Mouse (Mus musculus): ENCODE results near the gene Rai1.

The Rai1 gene

GRCm38 (mm10) chr11:60104810-60105592 is at the start of gene Rai1:
Gene Rai1, plus strand, starts transcription at chr11:60105013.
- DNase-seq (ENCODE audit: low spot score in 2 of 2) = peak; percentile 87 to 92

GRCm38 (mm10) chr11:60056520-60056919 is 48.3 kb upstream of the Rai1 start:
- no peak for DNase-seq (ENCODE audit: low spot score in 2 of 2)

DNA sequence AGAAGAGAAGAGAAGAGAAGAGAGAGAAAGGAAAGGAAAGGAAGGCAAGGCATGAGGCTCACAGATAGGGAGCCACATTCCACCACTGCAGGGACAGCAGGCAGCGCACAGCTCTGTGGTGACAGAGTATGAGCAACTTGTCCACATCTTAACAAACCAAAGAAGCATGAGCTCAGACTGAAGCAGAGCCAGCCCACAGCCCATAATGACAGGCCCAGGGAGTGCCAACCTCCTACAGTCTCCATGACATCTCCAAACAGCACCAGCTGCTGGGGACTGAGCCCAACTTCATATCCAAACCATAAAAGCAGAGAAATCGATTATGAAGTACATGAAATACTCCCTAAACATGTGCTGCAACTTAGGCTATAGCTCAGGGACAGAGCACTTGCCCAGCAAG is 46.8 kb upstream of the Rai1 start:
- DNase-seq (ENCODE audit: low spot score in 2 of 2) = no peak

GRCm38 (mm10) chr11:60058441-60058840 is 46.4 kb upstream of the Rai1 start:
- DNase-seq (ENCODE audit: low spot score in 2 of 2) = no peak

DNA sequence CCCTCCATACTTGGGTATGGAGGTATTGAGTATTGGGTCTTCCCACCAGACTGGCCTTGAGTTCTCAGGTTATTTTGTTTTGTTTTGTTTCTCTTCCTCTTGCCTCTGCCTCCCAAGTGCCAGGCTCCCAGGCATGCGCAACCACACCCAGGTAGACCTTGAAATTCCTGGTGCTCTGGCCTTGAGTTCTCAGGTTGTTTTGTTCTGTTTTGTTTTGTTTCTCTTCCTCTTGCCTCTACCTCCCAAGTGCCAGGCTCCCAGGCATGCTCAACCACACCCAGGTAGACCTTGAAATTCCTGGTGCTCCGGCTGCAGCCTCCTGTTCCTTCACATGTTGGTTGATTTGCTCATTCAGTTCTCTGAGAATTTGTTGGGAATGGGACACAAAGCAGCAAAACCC is 44.8 kb upstream of the Rai1 start:
- no peak for DNase-seq (ENCODE audit: low spot score in 2 of 2)

DNA sequence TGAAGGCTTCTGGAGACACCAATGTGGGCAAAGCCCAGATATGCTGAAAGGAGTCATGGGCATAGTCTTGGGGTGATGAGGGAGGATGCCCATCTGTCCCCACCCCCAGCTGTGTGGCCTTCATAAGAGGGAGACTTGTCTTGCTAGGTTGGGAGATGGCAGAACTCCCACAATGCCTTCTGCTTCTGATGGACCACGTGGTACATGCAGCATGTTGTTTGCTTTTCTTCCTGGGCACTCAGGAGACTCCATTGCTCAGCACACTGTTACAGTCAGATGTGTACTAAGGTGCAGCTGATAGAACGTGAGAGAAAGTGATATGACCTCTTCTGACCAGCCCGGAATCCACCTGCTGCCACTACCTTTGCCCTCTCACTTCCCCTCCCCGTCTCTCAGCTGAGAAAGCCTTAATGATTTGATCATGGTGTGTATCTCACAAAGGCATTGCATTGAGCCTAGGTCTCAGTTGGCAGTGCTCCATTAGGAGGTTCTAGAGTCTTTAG is 43.3 kb upstream of the Rai1 start:
- DNase-seq (ENCODE audit: low spot score in 2 of 2) = no peak

DNA sequence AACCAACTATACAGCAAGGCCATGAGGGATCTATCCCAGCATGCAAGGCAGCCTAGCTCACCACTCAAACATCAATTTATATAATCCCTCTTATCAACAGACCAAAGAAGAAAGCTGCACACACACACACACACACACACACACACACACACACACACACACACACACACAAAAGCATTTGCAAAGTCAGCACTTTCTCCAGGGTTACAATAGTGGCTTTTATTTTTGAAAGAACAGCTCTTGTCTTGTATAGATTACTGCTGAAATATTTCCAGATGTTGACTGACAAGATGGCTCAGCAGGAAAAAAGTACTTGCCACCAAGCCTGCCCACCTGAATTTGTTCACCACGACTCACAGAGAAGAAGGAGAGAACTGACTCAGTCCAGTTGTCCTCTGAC is 39.5 kb upstream of the Rai1 start:
- no peak for DNase-seq (ENCODE audit: low spot score in 2 of 2)

GRCm38 (mm10) chr11:60067646-60068045 is 37.2 kb upstream of the Rai1 start:
- no peak for DNase-seq (ENCODE audit: low spot score in 2 of 2)

DNA sequence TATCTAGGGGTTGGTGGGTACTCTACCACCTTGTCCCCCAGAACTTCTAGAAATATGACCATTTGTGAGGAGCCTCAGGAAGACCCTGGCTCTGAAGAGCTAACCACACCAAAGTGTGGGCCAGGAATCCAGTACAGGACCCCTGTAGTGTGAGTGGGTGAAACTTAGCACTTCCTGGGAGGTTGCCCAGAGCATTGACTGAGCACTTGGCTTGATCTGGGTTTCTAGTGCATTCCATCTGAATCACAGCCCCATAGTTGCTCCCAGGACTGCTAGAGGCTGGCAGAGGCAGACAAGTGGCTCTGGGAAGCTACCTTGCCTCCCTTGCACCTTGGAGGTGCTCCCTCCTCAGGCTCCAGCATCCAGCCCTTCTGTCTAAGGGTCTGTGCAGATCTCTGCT is 36.2 kb upstream of the Rai1 start:
- DNase-seq (ENCODE audit: low spot score in 2 of 2) = no peak

DNA sequence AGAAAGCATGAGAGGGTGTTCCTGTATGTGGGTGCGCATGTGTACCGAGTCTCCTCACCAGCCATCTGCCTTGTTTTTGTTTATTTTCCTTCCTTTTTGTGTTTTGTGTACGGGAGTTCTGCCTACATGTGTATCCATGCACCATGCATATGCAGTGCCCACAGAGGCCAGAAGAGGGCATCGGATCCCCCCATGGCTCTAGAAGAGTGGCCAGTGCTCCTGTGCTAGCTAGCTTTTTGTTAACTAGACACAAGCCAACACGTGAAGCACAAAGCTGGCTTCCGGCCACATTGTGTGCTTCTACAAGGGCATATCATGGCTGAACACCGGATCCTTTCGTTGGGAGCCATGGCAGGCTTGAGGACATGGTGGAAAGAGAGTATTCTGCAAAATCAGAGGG is 34.2 kb upstream of the Rai1 start:
- DNase-seq (ENCODE audit: low spot score in 2 of 2) = no peak

GRCm38 (mm10) chr11:60071221-60071620 is 33.6 kb upstream of the Rai1 start:
- no peak for DNase-seq (ENCODE audit: low spot score in 2 of 2)

- DNase-seq (ENCODE audit: low spot score in 2 of 2) = no peak
Observed at GRCm38 (mm10) chr11:60073121-60073520, 31.7 kb upstream of the Rai1 start.

DNA sequence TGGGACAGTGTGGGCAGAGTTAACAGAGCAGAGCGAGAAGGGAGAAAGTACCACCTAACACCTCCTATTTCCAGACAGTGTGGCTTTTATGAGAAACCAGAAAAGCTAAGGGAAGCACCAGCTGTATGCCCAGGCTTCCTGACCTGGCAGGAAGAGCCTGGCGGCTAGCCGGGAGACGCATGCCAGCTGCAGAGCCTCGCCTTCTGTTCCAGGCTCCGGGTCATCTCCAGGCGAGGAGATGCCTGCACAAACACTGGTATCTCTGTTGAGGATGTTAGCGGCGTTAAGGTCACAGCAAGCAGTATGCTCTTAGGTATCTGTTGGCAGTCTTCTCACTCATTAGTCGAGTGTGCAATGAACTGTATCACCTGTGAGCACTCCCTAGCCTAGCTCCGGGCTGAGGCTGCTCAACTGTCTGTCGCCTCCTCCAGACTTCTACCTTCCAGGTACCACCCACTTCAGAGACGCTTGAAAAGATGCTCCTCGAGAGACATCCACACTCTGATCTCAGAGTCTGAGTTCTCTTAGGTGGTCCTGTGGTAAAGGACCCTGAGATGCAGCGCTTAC is 30.8 kb upstream of the Rai1 start:
- no peak for DNase-seq (ENCODE audit: low spot score in 2 of 2)

- DNase-seq (ENCODE audit: low spot score in 2 of 2) = no peak
Observed at GRCm38 (mm10) chr11:60076183-60076582, 28.6 kb upstream of the Rai1 start.

- peak; percentile 59 to 66 for DNase-seq (ENCODE audit: low spot score in 2 of 2)
Observed at GRCm38 (mm10) chr11:60076790-60077189, 28.0 kb upstream of the Rai1 start.

DNA sequence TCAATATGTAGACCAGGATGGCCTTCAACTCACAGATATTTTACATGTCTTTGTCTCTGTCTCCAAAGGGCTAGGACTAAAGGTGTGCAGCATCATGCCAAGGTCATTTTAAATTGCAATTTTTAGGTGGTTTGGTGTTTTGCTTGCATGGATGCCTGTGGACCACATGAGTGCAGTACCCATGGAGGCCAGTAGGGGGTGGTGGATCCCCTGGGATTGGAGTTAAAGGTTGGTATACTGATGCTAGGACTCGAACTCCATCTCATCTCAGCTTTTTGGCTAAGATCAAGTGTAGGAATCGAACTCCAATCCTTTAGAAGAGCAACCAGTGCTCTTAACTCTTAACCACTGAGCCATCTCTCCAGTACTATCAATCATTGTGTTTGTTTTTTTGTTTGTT is 20.2 kb upstream of the Rai1 start:
- DNase-seq (ENCODE audit: low spot score in 2 of 2) = no peak

DNA sequence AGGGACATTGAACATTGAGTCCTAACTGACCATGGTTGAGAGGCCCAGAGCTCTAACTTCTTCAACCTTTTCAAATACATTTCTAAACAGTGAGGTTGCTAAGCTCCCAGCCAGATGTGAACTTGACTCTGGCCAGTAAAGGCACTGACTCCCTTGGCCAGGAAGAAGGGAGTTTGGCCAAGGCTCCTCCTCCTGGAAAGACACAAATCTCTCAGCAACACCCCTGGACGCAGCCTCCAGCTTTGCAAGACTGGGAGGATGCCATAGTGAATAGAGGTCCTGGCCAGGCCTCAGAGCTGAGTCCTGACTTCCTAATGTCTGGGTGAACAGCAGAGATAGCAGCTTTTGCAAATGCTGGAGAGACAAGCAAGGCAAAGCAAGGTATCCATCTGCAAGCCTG is 18.1 kb upstream of the Rai1 start:
- DNase-seq (ENCODE audit: low spot score in 2 of 2) = peak; percentile 27 to 29

- no peak for DNase-seq (ENCODE audit: low spot score in 2 of 2)
Observed at GRCm38 (mm10) chr11:60088947-60089346, 15.9 kb upstream of the Rai1 start.

GRCm38 (mm10) chr11:60090696-60091421 is 14.0 kb upstream of the Rai1 start:
- no peak for DNase-seq (ENCODE audit: low spot score in 2 of 2)

DNA sequence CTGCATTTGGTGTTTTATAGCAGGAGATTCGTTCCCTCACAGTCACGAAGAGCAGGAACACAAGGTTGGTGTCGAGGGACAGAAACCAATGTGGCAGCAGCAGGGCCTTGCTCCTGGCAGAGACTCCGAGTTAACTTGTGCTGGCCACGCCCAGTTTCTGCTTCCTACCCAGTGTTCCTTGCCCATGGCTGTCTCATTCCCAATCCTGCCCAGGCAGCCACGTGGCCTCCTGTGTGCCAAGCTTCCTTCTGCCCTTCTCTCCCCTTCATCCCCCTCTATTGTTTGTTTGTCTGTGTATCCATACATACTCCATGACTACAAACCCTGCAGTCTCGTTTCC is 13.4 kb upstream of the Rai1 start:
- DNase-seq (ENCODE audit: low spot score in 2 of 2) = no peak

GRCm38 (mm10) chr11:60093227-60093626 is 11.6 kb upstream of the Rai1 start:
- no peak for DNase-seq (ENCODE audit: low spot score in 2 of 2)

DNA sequence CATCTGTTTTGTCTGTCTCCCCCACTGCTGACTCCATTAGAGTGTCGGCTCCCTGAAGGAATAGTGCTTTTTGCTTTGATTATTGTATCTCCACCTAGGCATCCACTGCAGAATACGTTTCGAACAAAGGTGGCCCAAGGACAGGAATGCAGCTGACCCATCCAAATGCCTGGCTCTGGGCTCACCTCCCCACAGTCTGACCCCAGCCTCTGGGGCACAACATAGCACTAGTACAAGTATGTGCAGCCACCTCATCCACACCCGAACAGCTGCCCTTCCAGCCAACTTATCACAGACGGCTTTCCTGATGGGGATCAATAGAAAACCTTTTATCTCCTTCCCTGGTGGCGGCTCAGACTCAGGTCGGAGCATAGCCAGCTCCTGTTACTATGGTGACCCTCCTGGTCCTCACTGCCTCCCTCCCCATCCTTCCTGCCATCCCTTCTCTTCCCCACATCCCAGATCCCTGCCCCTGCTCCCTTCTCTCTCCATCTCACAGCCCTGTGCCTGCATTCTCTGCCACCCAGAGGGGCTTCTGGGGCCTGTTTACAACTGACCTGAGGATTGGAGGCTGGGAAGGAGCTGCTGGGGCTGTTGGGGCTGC is 10.7 kb upstream of the Rai1 start:
- DNase-seq (ENCODE audit: low spot score in 2 of 2) = no peak

Data from heart, adult 9 months (tissue).